Mouse (Mus musculus) left cerebral cortex, adult 11 months (tissue): ENCODE results near the gene Zfyve26.
A peak's percentile ranks its signal among the peaks of the same experiment; 100 is the strongest.
"Not testable (repeated sequence)": the region's sequence is repeated elsewhere in the genome, so short reads cannot be mapped to it uniquely, and the experiment has no call there.

Source experiments
- DNase-seq: peaks from one replicate; pipeline ENCODE4 v3.0.0; 2022; ENCODE audit warnings: low spot score

Gene Zfyve26

GRCm38 (mm10) chr12:79260154-79260553 lies 36.0 kb downstream of the Zfyve26 start:
- DNase-seq = no peak

DNA sequence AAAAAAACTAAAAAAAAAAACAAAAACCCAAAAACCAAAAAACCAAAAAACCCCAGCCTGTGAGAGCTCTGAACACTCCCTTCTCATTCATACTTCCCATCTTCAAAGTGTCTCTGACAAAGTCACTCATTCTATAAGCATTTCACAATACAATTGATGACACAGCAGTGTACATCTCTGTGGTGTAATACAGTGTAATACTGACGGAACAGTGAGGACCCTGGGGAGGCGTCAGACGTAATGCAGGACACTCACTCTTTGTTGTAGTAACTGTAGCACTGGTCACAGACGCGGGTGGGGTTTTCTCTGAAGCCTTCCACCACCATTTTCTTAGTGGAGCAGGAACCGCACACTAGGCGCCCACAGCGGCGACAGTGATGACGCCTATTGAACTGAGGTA lies 41.1 kb downstream of the Zfyve26 start:
- no peak for DNase-seq

GRCm38 (mm10) chr12:79253294-79254053 lies 42.6 kb downstream of the Zfyve26 start:
- DNase-seq = no peak

- no peak for DNase-seq
Observed at GRCm38 (mm10) chr12:79248110-79248509, 48.0 kb downstream of the Zfyve26 start.

DNA sequence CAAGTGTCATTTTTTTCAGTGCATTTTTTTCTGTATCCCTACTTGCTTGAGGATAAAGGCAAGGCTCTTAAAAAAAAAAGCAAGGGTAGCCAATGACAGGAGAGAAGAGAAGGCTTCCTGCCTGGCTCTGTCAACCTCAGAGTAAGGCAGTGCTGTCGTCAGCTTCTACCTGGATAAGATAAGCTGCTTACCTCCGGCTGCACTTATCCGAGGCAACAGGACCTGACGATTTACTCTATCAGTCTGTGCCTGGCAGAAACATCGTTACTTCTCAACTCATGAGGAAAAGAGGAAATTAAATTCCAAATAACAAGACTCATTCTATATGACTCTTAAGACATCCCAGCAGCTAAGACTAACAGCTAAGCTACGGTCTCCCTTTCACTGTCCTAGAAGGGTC lies 53.2 kb downstream of the Zfyve26 start:
- DNase-seq = no peak

DNA sequence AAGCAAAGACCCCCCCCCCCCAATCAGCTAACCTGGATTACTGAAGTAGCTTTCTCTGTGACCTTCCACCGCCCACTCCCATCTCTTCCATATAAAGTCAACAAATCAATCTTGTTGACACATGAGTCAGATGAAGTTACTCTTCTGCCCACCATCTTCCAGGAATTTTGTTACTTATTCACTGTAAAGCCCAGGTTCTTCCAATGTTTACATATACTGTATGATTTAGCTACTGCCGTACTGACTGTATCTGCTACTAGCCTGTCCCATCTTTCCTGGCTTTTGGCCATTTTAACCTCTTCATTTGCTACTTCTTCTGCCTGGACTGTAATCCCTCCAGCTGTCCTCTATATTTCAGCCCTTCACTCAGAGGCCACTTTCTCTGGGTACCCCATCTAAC lies 54.1 kb downstream of the Zfyve26 start:
- no peak for DNase-seq

GRCm38 (mm10) chr12:79235485-79236080 lies 60.5 kb downstream of the Zfyve26 start:
- no peak for DNase-seq

GRCm38 (mm10) chr12:79217511-79217910 lies 78.6 kb downstream of the Zfyve26 start:
- DNase-seq = no peak

GRCm38 (mm10) chr12:79211447-79211846 lies 84.7 kb downstream of the Zfyve26 start:
- DNase-seq = no peak

DNA sequence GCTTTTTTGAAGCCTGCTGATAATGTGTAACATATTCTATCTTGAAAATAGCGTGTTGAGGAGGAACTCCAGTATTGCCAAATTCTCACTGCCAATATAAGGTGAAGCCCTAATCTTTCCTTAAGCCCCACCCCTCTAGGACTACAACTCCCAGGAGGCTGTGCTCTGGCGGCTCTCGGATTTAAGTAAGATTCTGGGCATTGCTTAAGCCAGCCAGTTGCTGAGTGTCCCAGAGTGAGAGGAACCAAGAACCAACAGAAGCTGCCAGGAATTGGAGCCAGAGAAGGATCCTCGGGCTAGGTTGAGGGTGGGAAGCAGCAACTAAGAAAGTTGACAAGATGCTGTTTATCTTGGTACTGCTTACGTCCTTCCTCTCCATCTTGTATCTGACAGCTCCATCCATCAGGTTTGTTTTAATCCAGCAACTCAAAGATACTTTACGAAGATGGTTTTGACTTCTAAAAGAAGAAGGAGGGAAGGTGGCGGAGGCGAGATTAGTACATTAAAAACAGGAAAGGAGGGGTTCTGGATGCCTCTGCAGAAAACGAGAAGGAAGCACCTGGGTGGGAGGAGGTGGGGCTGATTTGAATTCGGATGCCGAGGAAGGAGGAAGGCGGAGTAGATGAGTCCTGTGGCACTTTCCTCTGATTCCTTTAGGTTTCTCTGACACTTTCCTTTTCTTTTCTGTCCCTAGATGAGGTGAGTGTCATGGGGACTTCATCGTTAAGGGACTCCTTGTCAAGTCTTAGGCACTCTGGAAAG lies 87.2 kb downstream of the Zfyve26 start, which contains the start of gene Rdh12:
Gene Rdh12, plus strand, starts transcription at position 212 of the 762 bp plus-strand sequence.
- no peak for DNase-seq

GRCm38 (mm10) chr12:79201882-79202281 lies 94.2 kb downstream of the Zfyve26 start:
- no peak for DNase-seq

GRCm38 (mm10) chr12:79197105-79197504 lies 99.0 kb downstream of the Zfyve26 start:
- no peak for DNase-seq

DNA sequence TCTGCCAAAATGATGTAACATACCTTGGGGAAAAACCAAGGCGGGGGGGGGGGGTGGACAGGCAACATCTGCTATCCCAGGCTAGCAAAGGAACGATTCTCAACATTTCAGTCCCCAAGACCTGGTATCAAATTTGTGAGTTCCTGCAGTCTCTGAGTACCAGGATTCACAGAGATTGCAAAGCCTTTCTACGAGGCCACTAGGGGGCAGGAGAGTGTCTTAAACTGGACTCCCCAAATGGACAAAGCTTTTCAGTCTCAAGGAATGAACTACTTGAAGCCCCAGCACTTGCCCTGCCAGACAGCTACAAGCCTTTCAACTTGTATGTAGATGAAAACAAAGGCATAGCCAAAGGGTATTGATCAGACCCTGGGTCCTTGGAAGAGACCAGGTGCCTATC lies 102.7 kb downstream of the Zfyve26 start:
- DNase-seq = peak; percentile 51

GRCm38 (mm10) chr12:79192193-79192592 lies 103.9 kb downstream of the Zfyve26 start, which contains the start of gene Rdh11:
Gene Rdh11, minus strand, starts transcription at chr12:79192293.
- no peak for DNase-seq

DNA sequence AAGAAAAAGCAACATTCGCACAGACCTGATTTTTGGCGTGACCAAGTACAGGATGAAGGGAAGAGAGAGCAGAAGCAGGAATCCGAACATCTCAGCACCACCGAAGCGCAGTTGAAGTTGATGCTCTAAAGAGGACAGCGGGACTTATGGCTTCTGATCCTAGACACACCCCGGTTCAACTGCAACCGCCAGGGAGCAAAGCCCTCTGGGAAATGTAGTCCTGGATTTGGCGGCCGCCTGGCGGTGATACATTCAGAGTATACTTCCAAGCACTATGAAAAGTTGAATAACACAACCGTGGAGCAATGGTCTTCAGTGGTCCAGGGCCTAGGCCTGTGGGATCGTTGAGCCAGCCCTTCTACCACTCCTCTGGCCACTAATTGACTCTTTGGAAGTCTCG lies 104.4 kb downstream of the Zfyve26 start:
- DNase-seq = no peak

DNA sequence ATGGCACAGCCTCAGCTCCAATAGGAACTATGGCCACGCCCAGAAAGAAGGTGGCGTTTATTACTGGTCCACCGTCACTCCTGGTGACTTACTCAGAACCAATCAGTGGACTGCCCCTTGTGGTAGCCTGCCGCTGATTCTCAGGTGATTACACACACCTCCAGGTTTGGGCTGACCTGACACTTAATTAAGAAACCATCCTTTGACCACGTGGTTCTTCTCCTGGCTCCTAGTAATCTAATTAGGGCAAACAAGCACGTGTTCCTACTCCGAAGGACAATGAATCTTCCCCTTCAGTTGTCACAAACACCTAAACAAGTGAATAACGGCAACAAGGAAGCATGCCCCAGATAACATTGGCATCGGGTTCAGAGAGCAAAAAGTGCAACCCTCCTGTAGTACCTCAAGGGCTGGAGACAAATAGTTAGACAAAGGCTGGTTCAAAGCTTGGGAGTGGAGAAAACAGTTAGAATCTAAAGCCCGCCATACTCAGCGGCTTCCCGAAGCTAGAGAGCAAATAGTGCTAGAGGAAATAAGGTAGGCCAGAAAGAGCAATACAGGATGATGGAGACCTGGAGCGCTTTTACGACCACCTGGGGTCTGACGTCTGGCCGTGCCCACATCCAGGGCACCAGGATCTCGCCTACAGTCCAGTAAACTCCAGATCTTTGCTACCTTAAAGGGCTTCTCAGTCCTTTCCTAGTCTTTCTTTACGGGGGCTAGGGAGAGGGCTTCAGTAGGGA lies 105.0 kb downstream of the Zfyve26 start:
- peak; percentile 50 for DNase-seq

GRCm38 (mm10) chr12:79185160-79185559 lies 110.9 kb downstream of the Zfyve26 start:
- DNase-seq = not testable (repeated sequence)
